Mouse (Mus musculus) heart, embryonic 13.5 days (tissue): ENCODE results near the gene Epha2. TPM values are rescaled to one million over a fixed set of nuclear protein-coding genes. Genes with fewer than 3 reads are reported as not detected.

Experiments
- microRNA-seq: library from miRNA; unstranded; fragments of <30 nt; microRNA quantifications from one replicate; pipeline ENCODE4, GENCODE M21; 2016
- polyA plus RNA-seq: library from polyadenylated mRNA; unstranded; fragments of >200 nt; fragmentation: Nextera tagmentation; extraction: Ambion mirVana; gene quantifications from 2 replicates; pipeline ENCODE4 v1.2.1, GENCODE M21; 2015

The Epha2 gene
- polyA plus RNA-seq, 1 experiment from 2014 or later = 4.0 TPM

Small RNA genes within 50 kb of the gene (microRNA-seq; reads per million reads assigned to microRNA genes)
- not detected for gene Gm25690

Other genes starting within 250 kb of the Epha2 start
- gene Crocc, start 240.7 kb upstream of the Epha2 start, polyA plus RNA-seq = 3.4 and 3.5 TPM in 2 replicates
- gene Necap2, start 222.9 kb upstream of the Epha2 start, polyA plus RNA-seq = 39.7 and 43.7 TPM in 2 replicates
- gene Spata21, start 212.9 kb upstream of the Epha2 start, polyA plus RNA-seq = not detected in 2 replicates
- 31.3 and 33.8 TPM in 2 replicates for gene Szrd1, start 161.5 kb upstream of the Epha2 start, polyA plus RNA-seq
- gene Fbxo42, start 153.3 kb upstream of the Epha2 start, polyA plus RNA-seq = 12.8 and 14.2 TPM in 2 replicates
- 2.3 and 3.0 TPM in 2 replicates for gene Rsg1, start 87.3 kb upstream of the Epha2 start, polyA plus RNA-seq
- gene Arhgef19, start 61.7 kb upstream of the Epha2 start, polyA plus RNA-seq = 2.2 and 3.1 TPM in 2 replicates
- gene Fam131c, start 67.0 kb downstream of the Epha2 start, polyA plus RNA-seq = 1.2 TPM in 2 replicates
- 0.10 TPM in 1 of 2 replicates, not detected in the other for gene Clcnka, start 97.5 kb downstream of the Epha2 start, polyA plus RNA-seq
- 0.79 and 0.99 TPM in 2 replicates for gene Clcnkb, start 114.8 kb downstream of the Epha2 start, polyA plus RNA-seq
- 183 and 184 TPM in 2 replicates for gene Hspb7, start 119.5 kb downstream of the Epha2 start, polyA plus RNA-seq
- gene Srarp, start 134.9 kb downstream of the Epha2 start, polyA plus RNA-seq = not detected in 2 replicates
- gene Zbtb17, start 143.4 kb downstream of the Epha2 start, polyA plus RNA-seq = 23.3 and 23.4 TPM in 2 replicates
- gene Spen, start 237.4 kb downstream of the Epha2 start, polyA plus RNA-seq = 5.1 and 6.6 TPM in 2 replicates